Mouse (Mus musculus) E14TG2a.4 (cell line): ENCODE results near the gene Rex1bd.

Source experiments
- H3K27me3 ChIP-seq: 2 replicates; pipeline ENCODE4 v1.6.1; 2014; ENCODE audit warnings: low read length, control low read depth; ENCODE audit not compliant: insufficient read depth
- H3K36me3 ChIP-seq: 2 replicates; pipeline ENCODE4 v1.6.1; 2014; ENCODE audit warnings: low read length, control low read depth; ENCODE audit not compliant: insufficient read depth
- H3K4me1 ChIP-seq: replicated peaks from 2 replicates; pipeline ENCODE4 v1.6.1; 2014; ENCODE audit warnings: low read depth, low read length, control low read depth
- H3K4me3 ChIP-seq: replicated peaks from 2 replicates; pipeline ENCODE4 v1.5.1; 2014; ENCODE audit warnings: mild to moderate bottlenecking, low read length
- H3K9me3 ChIP-seq: 2 replicates; pipeline ENCODE4 v1.6.1; 2014; ENCODE audit warnings: low read length, control low read depth
- CTCF ChIP-seq: conservative IDR thresholded peaks from 2 replicates; pipeline ENCODE4 v1.5.1; 2014; ENCODE audit warnings: low read length
- NANOG ChIP-seq: IDR thresholded peaks from 2 replicates; pipeline ENCODE4 v1.6.1; 2014; ENCODE audit warnings: borderline replicate concordance, low read length, mixed read lengths
- POU5F1 ChIP-seq: IDR thresholded peaks from 2 replicates; pipeline ENCODE4 v1.6.1; 2014; ENCODE audit warnings: low read length, borderline replicate concordance

The Rex1bd gene

GRCm38 (mm10) chr8:70461765-70462515 lies 44.6 kb downstream of the Rex1bd start:
- Histone ChIP-seq H3K27me3 (0 out of 2 replicates have a peak, but pooled peaks cover 3% of the 10 kb centered on the region), H3K36me3 (peaks cover 21% of the 10 kb centered on the region), H3K4me3 (no peak overlapping the region), H3K4me1 (peaks cover 16% of the 10 kb centered on the region), H3K9me3 (0 out of 2 replicates have a peak, but pooled peaks cover 3% of the 10 kb centered on the region)
- TF ChIP-seq CTCF (no peak), NANOG (no peak), POU5F1 (no peak)

- Histone ChIP-seq H3K4me3 (no peak overlapping the region), H3K27me3 (0 out of 2 replicates have a peak, but pooled peaks cover 3% of the 10 kb centered on the region), H3K9me3 (0 out of 2 replicates have a peak, but pooled peaks cover 3% of the 10 kb centered on the region), H3K4me1 (peaks cover 15% of the 10 kb centered on the region), H3K36me3 (peaks cover 11% of the 10 kb centered on the region)
- TF ChIP-seq POU5F1 = no peak
- no peak for TF ChIP-seq CTCF
- no peak for TF ChIP-seq NANOG
Measured at GRCm38 (mm10) chr8:70460606-70461005, 45.9 kb downstream of the Rex1bd start.

GRCm38 (mm10) chr8:70460199-70460598 lies 46.4 kb downstream of the Rex1bd start:
- H3K27me3 ChIP-seq = 0 out of 2 replicates have a peak, but pooled peaks cover 3% of the 10 kb centered on the region

GRCm38 (mm10) chr8:70459636-70460035 lies 46.9 kb downstream of the Rex1bd start:
- H3K36me3 ChIP-seq = peaks cover 1% of the 10 kb centered on the region; the same call in 1 of the 2 replicates
- peaks cover 18% of the 10 kb centered on the region for H3K4me1 ChIP-seq
- TF ChIP-seq POU5F1 = no peak
- peak; percentile 39 for TF ChIP-seq CTCF
- TF ChIP-seq NANOG = no peak
- H3K27me3 ChIP-seq = 0 out of 2 replicates have a peak, but pooled peaks cover 3% of the 10 kb centered on the region
- H3K4me3 ChIP-seq = no peak overlapping the region
- 0 out of 2 replicates have a peak, but pooled peaks cover 3% of the 10 kb centered on the region for H3K9me3 ChIP-seq

More at GRCm38 (mm10) chr8:70460199-70460598, 46.4 kb downstream of the Rex1bd start:
- TF ChIP-seq CTCF = no peak
- TF ChIP-seq NANOG = no peak
- TF ChIP-seq POU5F1 = no peak
- Histone ChIP-seq H3K9me3 (0 out of 2 replicates have a peak, but pooled peaks cover 3% of the 10 kb centered on the region), H3K4me1 (peaks cover 18% of the 10 kb centered on the region), H3K36me3 (peaks cover 7% of the 10 kb centered on the region), H3K4me3 (no peak overlapping the region)

- Histone ChIP-seq H3K27me3 (peaks cover 15% of the 10 kb centered on the region), H3K4me1 (peaks cover 20% of the 10 kb centered on the region), H3K4me3 (no peak overlapping the region)
Measured at GRCm38 (mm10) chr8:70458462-70458861, 48.1 kb downstream of the Rex1bd start.

GRCm38 (mm10) chr8:70457882-70458281 lies 48.7 kb downstream of the Rex1bd start:
- Histone ChIP-seq H3K9me3 (0 out of 2 replicates have a peak, but pooled peaks cover 3% of the 10 kb centered on the region), H3K4me1 (peaks cover 24% of the 10 kb centered on the region), H3K4me3 (no peak overlapping the region), H3K27me3 (peaks cover 21% of the 10 kb centered on the region), H3K36me3 (no peaks in the 10 kb centered on the region)
- TF ChIP-seq NANOG (no peak), CTCF (no peak)

More at GRCm38 (mm10) chr8:70458462-70458861, 48.1 kb downstream of the Rex1bd start:
- Histone ChIP-seq H3K36me3 (no peaks in the 10 kb centered on the region), H3K9me3 (0 out of 2 replicates have a peak, but pooled peaks cover 3% of the 10 kb centered on the region)
- TF ChIP-seq CTCF (no peak), NANOG (no peak), POU5F1 (no peak)

- no peak for TF ChIP-seq CTCF
- TF ChIP-seq POU5F1 = no peak
- no peak for TF ChIP-seq NANOG
- Histone ChIP-seq H3K4me1 (peaks cover 32% of the 10 kb centered on the region), H3K36me3 (no peaks in the 10 kb centered on the region), H3K9me3 (0 out of 2 replicates have a peak, but pooled peaks cover 3% of the 10 kb centered on the region), H3K27me3 (peaks cover 29% of the 10 kb centered on the region), H3K4me3 (no peak overlapping the region)
Measured at GRCm38 (mm10) chr8:70456996-70457395, 49.6 kb downstream of the Rex1bd start.
